Mouse (Mus musculus): ENCODE measurements around the gene Gm28047. TPM values are rescaled to one million over a fixed set of nuclear protein-coding genes. Genes with fewer than 3 reads are reported as not detected.

Gm28047 gene
- polyA plus RNA-seq, 1 experiment from 2014 or later: not detected

DNA sequence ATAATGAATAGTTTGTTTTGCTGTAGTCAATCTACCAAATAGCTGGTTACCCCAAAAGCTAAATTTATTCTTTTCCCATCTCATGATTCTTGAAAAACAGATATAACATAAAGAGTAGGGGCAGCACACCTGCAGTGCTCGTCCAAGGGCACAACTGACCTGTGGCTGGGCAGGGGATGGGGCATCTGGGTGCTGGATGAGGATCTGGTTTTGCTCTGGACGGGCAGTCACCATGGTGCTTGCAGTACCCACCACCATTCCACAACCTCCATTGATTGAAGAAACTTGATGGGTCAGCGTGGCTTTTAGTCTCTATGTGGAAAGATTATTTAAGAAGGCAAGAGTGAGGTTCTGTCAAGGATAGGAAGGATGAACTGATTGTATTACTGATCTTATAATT lies 78.6 kb downstream of the Gm28047 start:
- no peak overlapping the region for H3K9ac ChIP-seq
- H3K4me1 ChIP-seq: no peaks in the 10 kb centered on the region
- H3K9me3 ChIP-seq: no peaks in the 10 kb centered on the region
- H3K4me3 ChIP-seq: no peak overlapping the region
- H3K36me3 ChIP-seq: peaks cover 60% of the 10 kb centered on the region
- H3K27me3 ChIP-seq: no peaks in the 10 kb centered on the region
- WGBS: 91% methylated on average over 3 of the region's 3 CpGs
- H3K27ac ChIP-seq: no peak overlapping the region
- no peak overlapping the region for H3K4me2 ChIP-seq (replicated peaks)
- ATAC-seq (ENCODE audit: insufficient number of reproducible peaks, insufficient read depth, low FRiP score, low TSS enrichment): no peak

DNA sequence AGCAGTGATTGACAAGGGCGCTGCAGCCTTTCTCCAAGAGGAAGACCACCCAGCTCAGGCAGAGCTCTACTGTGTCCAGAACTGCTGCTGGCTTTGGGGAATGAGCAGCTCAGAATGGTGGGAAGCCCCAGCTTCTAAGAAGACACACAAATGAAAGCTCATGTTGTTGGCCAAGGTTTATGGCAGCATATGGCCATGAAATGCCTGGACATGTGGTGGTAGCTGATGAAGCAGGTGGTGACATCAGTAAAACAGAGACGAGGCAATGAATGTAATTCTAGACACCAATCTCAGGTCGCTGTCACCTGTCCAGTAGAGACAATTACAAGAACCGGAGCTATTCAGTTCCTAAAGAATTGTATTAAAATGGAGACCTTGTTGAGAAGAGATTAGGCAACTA lies 80.1 kb downstream of the Gm28047 start:
- Histone ChIP-seq H3K27ac (no peak overlapping the region), H3K4me3 (no peak overlapping the region), H3K27me3 (no peaks in the 10 kb centered on the region), H3K36me3 (peaks cover 63% of the 10 kb centered on the region), H3K9ac (no peak overlapping the region), H3K4me1 (no peaks in the 10 kb centered on the region), H3K9me3 (no peaks in the 10 kb centered on the region), H3K4me2 (replicated peaks) (no peak overlapping the region)
- ATAC-seq (ENCODE audit: insufficient number of reproducible peaks, insufficient read depth, low FRiP score, low TSS enrichment): no peak
- 91% methylated on average over 4 of the region's 4 CpGs for WGBS

DNA sequence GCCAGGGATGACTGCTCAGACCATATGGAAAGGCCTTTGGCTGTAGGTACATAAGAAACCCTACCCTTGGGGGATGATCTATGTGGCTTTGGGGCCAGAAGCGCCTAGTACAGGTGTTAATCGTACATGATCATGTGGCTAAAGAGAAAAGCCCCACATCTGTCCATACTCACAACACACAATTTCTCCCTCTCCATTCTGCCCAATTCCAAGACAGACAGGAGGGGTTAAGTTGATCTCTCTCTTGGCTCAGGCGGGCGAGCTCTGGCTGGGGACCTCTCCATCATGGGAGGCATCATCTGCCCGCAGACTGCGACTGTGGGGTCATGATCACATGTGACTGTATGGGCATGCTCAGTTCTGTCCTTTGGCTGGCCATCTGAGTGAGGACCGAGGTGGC lies 90.9 kb downstream of the Gm28047 start:
- peaks cover 62% of the 10 kb centered on the region for H3K36me3 ChIP-seq
- ATAC-seq (ENCODE audit: insufficient number of reproducible peaks, insufficient read depth, low FRiP score, low TSS enrichment): no peak
- no peaks in the 10 kb centered on the region for H3K4me1 ChIP-seq
- no peaks in the 10 kb centered on the region for H3K27me3 ChIP-seq
- no peak overlapping the region for H3K4me3 ChIP-seq
- 92% methylated on average over 7 of the region's 7 CpGs for WGBS
- no peak overlapping the region for H3K4me2 ChIP-seq (replicated peaks)
- no peak overlapping the region for H3K9ac ChIP-seq
- no peaks in the 10 kb centered on the region for H3K9me3 ChIP-seq
- H3K27ac ChIP-seq: no peak overlapping the region

DNA sequence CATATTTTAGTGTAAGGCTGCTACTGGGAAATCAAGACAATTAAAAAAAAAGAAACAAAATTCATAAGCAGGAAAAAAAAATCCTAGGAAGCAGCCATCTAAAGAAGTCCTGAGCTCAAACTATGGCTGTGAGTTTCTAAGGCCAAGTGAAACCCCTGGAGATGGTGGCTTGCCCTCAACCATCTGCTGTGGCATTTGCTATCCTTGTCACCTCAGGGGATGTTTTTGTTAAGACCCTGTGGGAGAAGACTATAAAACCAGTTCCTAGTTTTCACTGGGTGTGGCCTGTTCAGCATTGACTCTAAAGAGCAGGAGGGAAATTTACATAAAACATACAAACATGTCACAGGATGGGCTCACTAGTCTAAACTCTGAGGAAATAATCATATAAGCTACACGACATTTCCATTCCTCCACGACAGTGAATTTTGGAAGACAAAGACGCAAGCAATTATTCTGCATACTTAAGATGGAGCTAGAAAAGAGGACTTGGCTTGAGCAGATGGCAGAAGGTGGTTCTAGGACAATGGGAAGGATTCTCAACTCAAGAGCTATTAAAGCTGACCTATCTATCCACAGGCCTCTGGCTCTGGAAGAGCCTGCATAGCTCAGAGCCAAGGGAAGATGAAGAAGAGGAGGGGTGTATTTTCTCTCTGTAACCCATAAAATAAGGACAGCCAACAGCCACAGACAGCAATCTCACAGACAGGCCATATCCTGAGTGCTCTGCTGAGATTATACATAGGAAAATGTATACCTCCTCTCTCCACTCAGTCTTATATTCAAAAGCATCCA lies 92.6 kb downstream of the Gm28047 start:
- no peaks in the 10 kb centered on the region for H3K4me1 ChIP-seq
- H3K9ac ChIP-seq: no peak overlapping the region
- H3K27ac ChIP-seq: no peak overlapping the region
- H3K9me3 ChIP-seq: no peaks in the 10 kb centered on the region
- H3K36me3 ChIP-seq: peaks cover 70% of the 10 kb centered on the region
- H3K27me3 ChIP-seq: no peaks in the 10 kb centered on the region
- WGBS: 91% methylated on average over 3 of the region's 3 CpGs
- H3K4me3 ChIP-seq: no peak overlapping the region
- ATAC-seq (ENCODE audit: insufficient number of reproducible peaks, insufficient read depth, low FRiP score, low TSS enrichment): no peak
- H3K4me2 ChIP-seq (replicated peaks): no peak overlapping the region

DNA sequence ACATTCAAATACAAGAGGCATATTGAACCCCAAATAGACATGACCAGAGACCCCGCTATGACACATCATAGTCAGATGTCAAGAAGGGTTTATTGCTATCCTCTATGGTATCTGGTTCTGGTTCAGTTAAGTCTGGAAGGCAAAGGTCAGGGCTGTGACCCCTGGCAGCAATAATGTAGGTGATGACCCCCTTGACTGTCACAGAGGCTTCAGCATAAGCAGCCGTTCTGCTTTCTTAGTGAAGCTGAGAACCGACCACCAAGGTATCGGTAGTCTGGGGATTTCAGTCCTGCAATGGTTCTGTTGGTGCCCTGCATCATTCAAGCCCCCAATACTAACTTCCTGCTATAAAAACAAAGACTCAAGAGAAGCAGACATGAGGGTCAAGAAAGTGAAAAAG lies 93.3 kb downstream of the Gm28047 start:
- Histone ChIP-seq H3K9me3 (no peaks in the 10 kb centered on the region), H3K36me3 (peaks cover 65% of the 10 kb centered on the region), H3K9ac (no peak overlapping the region), H3K27ac (no peak overlapping the region), H3K4me3 (no peak overlapping the region), H3K27me3 (no peaks in the 10 kb centered on the region), H3K4me1 (no peaks in the 10 kb centered on the region), H3K4me2 (replicated peaks) (no peak overlapping the region)
- 78% methylated on average over 4 of the region's 4 CpGs for WGBS
- no peak for ATAC-seq (ENCODE audit: insufficient number of reproducible peaks, insufficient read depth, low FRiP score, low TSS enrichment)

GRCm38 (mm10) chr15:102530566-102530965 lies 94.3 kb downstream of the Gm28047 start:
- peaks cover 57% of the 10 kb centered on the region for H3K36me3 ChIP-seq
- H3K27me3 ChIP-seq: no peaks in the 10 kb centered on the region
- H3K4me2 ChIP-seq (replicated peaks): no peak overlapping the region
- H3K9me3 ChIP-seq: no peaks in the 10 kb centered on the region
- no peak overlapping the region for H3K9ac ChIP-seq
- no peak for ATAC-seq (ENCODE audit: insufficient number of reproducible peaks, insufficient read depth, low FRiP score, low TSS enrichment)
- no peaks in the 10 kb centered on the region for H3K4me1 ChIP-seq
- 94% methylated on average over 4 of the region's 4 CpGs for WGBS
- H3K4me3 ChIP-seq: no peak overlapping the region
- H3K27ac ChIP-seq: no peak overlapping the region

DNA sequence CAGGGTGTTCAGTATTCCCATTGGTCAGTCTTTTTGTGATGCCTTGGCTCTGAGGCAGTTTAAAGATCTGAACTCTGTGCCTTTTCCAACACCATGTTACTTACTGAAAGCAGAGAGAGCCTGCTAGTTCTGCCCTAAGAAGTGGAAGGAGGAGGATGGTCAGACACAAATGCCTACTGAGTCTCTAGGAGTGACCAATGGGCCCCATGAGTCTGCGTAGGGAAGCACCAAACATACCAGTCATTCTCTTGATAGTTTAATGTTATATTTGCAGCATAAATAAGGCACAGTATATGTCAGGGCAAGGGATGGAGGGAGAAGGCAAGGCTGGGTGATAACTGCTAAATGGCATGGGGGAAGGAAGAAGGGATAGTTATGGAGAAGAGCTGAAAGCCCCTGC lies 96.5 kb downstream of the Gm28047 start:
- H3K4me1 ChIP-seq: no peaks in the 10 kb centered on the region
- H3K4me3 ChIP-seq: no peak overlapping the region
- ATAC-seq (ENCODE audit: insufficient number of reproducible peaks, insufficient read depth, low FRiP score, low TSS enrichment): no peak
- no peaks in the 10 kb centered on the region for H3K9me3 ChIP-seq
- H3K4me2 ChIP-seq (replicated peaks): no peak overlapping the region
- no peak overlapping the region for H3K27ac ChIP-seq
- WGBS: 94% methylated on average over 1 of the region's 1 CpGs
- peaks cover 60% of the 10 kb centered on the region for H3K36me3 ChIP-seq
- H3K9ac ChIP-seq: no peak overlapping the region
- no peaks in the 10 kb centered on the region for H3K27me3 ChIP-seq

DNA sequence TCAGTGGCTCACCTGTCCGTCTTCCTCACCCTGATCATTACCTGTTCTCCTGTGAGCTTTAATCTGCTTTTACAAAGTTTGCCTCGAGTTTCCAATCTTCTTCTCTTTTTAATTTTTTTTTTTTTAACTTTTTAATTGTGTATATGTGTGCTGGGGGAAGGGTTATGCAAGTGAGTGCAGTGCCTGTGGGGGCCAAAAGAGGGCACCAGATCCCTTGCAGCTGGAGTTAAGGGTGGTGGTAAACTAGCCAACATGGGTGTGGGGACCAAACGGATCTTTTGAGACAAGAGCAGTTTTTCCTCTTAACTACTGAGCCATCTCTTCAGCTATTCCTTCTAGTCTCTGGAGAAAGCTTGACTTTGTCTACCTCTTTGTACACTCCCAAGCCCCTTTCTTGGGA lies 96.9 kb downstream of the Gm28047 start:
- Histone ChIP-seq H3K27me3 (no peaks in the 10 kb centered on the region), H3K36me3 (peaks cover 56% of the 10 kb centered on the region), H3K9ac (no peak overlapping the region), H3K9me3 (no peaks in the 10 kb centered on the region), H3K4me2 (replicated peaks) (no peak overlapping the region), H3K4me1 (no peaks in the 10 kb centered on the region), H3K4me3 (no peak overlapping the region), H3K27ac (no peak overlapping the region)
- 69% methylated on average over 3 of the region's 3 CpGs for WGBS
- ATAC-seq (ENCODE audit: insufficient number of reproducible peaks, insufficient read depth, low FRiP score, low TSS enrichment): no peak

DNA sequence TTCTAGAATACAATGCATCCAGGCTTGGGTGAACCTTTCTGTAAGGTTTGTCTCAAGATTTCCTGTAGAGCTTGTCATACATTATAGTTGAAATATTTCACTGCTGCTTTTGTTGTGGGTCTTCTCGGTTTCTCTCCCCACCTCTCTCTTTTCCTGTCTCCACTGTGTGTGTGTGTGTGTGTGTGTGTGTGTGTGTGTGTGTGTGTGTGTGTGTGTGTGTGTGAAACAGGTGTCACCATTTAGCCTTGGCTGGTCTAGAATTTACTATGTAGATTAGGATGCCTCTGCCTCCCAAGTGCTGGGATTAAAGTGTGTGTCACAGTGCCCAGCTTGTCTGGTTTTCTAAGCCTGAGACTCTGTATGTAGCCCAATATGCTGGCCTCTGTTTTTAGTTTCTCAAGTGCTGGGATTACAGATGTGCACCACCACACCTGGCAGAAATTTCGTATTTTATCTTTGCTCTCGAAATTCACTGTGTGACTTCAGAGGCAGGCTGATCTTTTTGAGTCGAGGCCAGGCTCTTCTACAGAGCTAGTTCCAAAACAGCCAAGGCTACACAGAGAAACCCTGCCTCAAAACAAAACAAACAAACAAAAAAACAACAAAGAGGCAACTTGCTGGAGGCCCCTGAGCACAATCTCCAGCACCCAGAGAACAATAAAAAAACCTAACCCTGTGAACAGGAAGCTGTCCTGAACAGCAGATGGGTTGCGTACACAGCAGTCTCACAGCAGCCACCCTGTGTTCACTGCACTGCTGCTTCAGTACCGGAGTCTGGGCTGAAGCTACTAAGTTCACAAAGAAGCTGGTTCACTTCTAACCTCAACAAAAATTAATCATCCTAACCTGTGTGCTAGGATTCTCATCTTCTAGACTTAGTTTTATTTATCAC lies 98.5 kb downstream of the Gm28047 start:
- ATAC-seq (ENCODE audit: insufficient number of reproducible peaks, insufficient read depth, low FRiP score, low TSS enrichment): no peak
- Histone ChIP-seq H3K9me3 (no peaks in the 10 kb centered on the region), H3K36me3 (peaks cover 62% of the 10 kb centered on the region), H3K27me3 (no peaks in the 10 kb centered on the region), H3K9ac (no peak overlapping the region), H3K4me1 (no peaks in the 10 kb centered on the region), H3K4me2 (replicated peaks) (no peak overlapping the region), H3K27ac (no peak overlapping the region), H3K4me3 (no peak overlapping the region)
- 82% methylated on average over 6 of the region's 6 CpGs for WGBS

GRCm38 (mm10) chr15:102524892-102525485 lies 99.9 kb downstream of the Gm28047 start, which contains the start of gene Npff:
Npff (minus strand) TSS chr15:102524942.
- H3K27ac ChIP-seq: no peak within 1 kb of the TSS
- no peak for ATAC-seq (ENCODE audit: insufficient number of reproducible peaks, insufficient read depth, low FRiP score, low TSS enrichment)
- WGBS: 6% methylated on average over 3 of the region's 3 CpGs
- no peak within 1 kb of the TSS for H3K4me3 ChIP-seq
- no peak within 1 kb of the TSS for H3K9ac ChIP-seq
- no peak within 1 kb of the TSS for H3K4me2 ChIP-seq (replicated peaks)
- no peaks in the 10 kb centered on the region for H3K9me3 ChIP-seq
- peaks cover 64% of the 10 kb centered on the region for H3K36me3 ChIP-seq
- H3K4me1 ChIP-seq: 0 out of 2 replicates have a peak, but pooled peaks cover 4% of the 10 kb centered on the region
- H3K27me3 ChIP-seq: no peaks in the 10 kb centered on the region

DNA sequence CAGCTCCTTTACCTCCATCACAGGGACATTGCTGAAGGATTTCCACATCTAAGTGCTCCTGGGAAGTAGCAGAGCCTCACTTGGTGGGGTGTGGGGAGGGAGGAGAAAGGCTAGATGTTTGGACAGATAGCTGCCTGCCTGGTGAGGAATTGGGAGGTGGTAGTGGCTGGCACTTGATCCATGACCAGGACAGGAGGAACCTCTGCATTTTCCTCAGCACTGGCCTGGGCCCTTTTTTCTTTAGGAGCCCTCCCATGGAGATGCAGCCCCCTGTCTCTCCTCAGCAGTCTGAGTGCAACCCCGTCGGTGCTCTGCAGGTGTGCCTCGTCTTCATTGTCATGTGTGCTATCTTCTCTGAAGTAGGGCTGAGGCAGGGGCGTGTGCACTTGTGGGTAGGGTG lies 103.4 kb downstream of the Gm28047 start:
- Histone ChIP-seq H3K27ac (no peak overlapping the region), H3K4me2 (replicated peaks) (no peak overlapping the region), H3K4me3 (no peak overlapping the region), H3K4me1 (peaks cover 14% of the 10 kb centered on the region), H3K27me3 (no peaks in the 10 kb centered on the region), H3K9ac (no peak overlapping the region), H3K36me3 (peaks cover 37% of the 10 kb centered on the region), H3K9me3 (no peaks in the 10 kb centered on the region)
- no peak for ATAC-seq (ENCODE audit: insufficient number of reproducible peaks, insufficient read depth, low FRiP score, low TSS enrichment)
- WGBS: 94% methylated on average over 4 of the region's 4 CpGs
